Mouse (Mus musculus) heart, adult 11 months (tissue): ENCODE measurements around the gene Akap12.

Experiments
- DNase-seq: peaks from one replicate; pipeline ENCODE4 v3.0.0; 2022

The Akap12 gene

DNA sequence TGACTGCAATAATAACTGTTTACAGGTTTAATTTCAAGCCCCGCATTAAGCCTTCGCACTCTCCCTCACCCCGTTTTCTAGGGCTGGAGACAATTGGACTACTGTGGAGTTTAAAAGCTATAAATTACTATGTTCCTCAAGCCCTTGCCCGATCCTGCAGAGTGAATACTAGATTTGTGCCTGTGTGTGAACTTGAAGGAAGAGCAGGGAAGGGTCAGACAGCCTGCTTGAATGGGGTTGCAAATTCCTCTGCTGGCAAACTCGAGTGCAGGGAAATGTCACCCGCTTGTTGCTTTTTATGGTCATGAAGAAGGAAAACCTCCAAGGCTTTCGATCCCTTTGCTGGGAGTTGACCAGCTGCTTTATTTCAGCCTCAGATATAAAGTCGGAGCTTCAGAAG, 19.6 kb downstream of the Akap12 start:
- DNase-seq = no peak

DNA sequence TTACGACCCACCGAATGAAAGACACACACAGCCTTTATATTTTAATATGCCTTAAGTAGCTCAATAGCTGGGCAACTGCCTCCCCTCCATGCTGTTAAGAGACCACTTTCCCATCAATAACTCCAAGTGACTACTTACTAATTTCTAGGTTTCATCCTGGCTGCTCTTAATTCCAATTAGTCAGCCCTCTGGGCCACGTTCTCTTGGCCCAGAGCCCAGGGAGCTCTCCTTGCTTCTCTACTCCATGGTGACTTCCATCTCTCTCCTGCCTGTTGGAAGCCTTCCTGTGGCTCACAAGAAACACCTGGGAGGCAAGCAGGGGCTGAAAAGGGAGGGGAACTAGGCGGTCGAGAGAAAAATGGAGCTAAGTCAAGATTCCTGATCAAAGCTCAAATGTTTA, 23.0 kb downstream of the Akap12 start:
- DNase-seq = no peak

DNA sequence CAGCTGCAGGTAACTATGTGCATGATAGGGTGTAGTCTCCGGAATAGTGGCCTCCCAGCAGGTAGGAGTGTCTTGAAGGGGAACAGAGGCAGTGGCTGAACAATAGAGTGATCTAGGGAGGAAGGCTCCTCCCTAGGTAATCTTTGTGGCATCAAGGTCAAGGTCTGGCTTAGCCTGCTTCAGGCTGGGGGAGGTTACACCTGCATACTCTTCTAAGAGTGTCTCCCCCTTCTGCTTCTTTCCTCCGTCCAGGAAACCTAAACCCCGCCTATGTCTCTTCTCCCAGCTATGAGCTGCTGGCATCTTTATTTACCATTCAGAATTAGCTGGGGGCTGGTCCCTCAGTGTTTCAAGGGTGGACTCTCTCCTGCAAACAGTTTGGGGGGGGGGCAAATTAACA, 23.5 kb downstream of the Akap12 start:
- DNase-seq = no peak

DNA sequence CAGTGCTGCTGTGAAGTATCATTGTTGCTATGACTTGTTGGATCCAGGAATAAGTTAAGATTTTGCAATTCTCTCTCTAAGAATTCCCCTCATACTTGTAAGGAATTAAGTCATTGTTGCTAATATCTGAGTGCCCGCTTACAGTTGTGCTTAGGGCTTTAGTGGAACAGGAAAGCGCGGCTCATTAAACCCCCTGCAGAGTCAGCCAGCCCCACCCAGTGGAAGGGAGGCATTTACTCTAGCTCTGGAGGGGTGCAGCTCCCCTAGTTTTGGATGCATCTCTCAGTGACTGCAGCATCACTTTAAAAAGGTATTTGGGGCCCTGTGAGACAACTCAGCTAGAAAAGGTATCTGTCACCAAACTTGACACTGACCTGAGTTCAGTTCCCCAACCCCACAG, 24.0 kb downstream of the Akap12 start:
- DNase-seq = no peak

DNA sequence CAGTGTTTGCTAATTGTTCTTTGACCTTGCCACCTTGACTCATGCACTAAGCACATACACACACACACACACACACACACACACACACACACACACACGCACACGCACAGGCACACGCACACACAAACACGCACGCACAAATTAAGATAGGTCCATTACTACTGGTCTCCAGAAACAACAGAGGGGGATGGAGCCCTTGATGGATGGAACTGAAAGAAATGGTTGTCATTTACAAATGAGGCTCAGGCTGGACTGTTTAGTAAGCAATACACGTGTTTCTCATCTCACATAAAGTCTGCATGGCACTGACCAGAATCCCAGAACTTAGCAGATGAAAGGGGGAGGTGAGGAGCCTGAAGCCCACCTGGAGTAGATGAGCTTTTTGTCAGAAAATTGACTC, 24.4 kb downstream of the Akap12 start:
- DNase-seq = no peak

DNA sequence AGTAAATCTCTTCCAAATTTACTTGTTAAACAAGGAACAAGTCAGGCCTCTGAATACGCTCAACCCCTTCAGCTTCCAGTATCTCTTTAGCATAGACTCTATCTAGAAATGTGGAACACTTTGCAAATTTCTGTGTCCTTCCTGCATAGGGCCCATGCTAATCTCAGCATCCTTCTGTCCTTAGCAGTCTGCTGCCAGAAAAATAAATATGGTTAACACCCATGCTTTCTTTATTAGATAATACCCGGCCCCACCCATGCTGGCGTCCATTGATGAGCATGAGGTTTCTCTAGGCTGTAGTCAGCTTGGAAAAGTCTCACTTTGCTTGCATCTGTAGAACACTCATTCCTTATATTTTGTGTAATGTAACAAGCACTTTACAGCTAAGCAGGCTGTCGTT, 27.2 kb downstream of the Akap12 start:
- DNase-seq = no peak

DNA sequence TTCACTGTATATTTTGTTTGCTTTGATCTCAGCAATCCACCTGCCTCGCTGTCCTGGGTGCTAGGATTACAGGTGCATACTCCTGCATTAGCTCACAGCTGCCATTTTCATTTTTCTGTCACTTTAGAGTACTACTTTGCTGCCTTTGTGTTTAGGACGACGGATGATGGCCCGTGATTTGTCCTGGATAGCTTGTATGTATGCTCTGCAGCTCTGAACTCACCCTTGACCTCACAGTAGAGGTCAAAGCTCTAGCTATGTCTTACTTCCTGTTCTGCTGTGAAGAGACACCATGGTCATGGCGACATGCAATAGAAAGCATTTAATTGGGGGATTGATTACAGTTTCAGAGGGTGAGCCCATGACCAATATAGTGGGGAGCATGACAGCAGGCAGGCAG, 37.4 kb downstream of the Akap12 start:
- DNase-seq = no peak

DNA sequence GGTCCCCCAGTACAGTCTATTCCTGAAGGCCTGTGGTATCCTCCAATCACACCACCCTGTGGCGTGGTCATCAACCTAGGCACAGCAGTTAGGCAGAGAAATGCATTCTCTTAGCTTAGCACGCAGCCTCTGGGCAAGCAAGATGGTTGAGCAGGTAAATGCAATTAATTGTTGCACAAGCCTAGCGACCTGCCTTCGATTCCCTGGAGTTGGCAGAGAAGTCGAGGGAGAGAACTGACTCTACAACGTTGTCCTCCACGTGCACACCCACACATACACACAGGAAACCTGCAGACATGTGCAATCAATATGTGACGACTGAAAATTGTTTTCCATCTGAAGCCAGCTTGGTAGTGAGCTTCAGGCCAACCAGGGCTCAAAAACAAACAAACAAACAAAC, 57.7 kb downstream of the Akap12 start:
- no peak for DNase-seq

DNA sequence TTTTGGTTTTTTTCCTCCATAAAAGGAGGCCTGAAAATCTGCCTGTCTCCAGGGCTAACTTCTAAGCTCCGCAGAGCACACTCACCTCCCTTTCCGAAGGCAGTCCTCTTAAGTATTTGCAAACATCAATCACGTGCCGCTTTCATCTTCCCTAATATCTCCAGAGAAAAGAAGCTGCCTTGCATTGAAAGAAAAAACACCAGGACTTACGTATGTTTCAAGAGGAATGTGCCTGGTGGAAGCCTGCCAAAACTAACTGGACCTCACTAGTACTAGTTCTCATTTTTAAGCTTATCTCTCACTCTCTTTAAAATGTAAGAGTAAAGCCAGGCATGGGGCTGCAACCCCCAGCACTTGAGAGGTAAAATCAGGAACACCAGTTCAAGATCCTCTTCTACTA, 59.4 kb downstream of the Akap12 start:
- DNase-seq = no peak

DNA sequence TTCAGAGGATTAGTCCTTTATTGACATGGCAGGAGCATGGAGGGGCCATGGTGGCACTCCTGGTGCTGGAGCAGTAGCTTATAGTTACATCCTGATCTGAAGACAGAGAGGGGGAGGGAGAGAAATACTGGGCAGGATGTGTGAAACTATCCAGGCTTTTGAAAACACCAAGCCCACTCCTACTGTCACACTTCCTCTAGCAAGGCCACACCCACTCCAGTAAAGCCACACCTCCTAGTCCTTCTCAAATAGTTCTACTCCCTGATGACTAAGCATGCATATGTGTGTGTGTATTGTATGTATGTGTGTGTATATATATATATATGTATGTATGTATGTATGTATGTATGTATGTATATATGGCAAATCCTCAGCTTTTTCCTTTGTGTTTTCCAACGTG, 61.5 kb downstream of the Akap12 start:
- DNase-seq = no peak

DNA sequence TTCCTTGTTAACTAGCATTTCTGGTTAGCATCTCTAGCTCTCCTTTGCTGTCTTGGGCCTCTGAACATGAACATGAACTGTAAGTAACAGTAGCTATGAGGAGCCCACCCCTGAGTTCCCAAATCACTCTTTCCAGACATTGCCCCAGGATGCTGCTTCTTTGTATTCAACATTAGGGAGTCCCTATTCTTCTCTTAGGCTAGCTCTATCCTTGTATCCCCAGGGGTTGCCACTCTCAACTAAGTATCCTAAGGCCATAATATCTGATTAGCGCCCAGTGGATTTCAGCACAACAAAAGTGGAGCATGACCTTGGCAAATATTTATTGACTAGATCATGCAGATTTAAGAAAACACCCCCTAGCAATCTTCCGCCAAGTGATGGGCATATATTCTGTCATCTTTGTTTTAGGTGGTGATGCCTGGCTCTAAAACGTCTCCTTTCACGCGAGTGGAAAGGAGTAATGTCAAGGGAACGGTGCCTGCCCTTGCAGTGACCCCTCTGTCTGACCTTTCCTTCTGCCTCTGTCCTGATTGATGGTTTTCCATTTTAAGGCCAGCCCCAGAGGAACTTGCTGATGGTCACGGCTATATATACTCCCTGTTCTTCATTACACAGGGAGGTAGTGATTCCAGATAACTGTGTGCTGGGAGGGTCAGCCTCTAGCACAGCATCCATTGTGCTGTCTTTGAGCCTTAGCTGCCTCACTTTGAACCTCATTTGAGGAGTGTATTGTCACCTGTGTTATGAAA, 66.2 kb downstream of the Akap12 start:
- no peak for DNase-seq

DNA sequence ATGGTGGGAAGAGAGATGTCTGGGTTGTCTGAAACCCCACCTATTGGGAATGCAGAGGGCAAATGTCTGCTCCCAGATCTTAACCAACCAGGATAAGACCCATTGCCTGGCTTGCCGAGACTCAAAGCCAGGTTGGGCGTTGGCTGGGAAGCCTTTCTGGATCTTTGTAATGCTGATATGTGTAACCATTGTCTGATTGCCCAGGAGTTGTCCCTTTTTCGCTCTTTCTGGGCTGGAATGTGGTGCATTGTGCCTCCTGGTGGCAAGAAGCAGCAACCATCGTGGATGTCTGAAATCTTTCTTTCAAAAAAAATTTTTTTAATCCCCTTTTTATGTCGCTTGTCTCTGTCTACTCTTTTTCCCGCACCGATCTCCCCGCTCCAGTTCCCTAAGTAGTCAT, 67.1 kb downstream of the Akap12 start:
- DNase-seq = peak; percentile 95

DNA sequence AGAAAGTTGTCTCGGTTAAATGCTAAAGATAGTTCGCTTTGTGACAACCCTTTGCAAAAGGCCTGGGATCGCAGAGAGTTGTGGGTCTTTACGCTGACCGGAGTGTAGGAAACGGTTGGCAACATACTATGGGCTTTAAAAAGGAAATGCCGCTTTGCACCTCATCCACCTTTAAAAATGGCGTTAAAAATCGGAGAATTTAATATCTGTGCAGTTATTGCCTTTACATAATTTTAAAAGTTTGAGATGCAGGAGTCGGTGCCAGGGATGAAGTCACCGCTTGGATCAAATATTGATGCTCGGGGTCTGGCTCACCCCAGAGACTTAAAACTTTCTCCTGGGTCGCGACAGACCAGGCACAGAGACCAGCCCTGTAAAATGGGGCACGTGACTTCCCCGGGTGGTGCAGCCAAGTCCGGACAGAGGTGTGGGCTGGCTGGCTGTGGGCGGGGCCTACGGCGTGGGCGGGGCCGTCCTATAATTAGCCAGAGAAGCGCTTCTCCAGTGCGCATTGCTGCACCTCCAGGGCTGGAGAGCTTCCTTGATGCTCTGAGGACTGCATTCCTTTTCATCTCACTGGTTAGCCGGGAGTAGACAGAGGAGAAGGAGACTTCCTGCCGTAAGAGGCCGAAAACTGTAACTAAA, 68.0 kb downstream of the Akap12 start:
- DNase-seq = peak; percentile 99

DNA sequence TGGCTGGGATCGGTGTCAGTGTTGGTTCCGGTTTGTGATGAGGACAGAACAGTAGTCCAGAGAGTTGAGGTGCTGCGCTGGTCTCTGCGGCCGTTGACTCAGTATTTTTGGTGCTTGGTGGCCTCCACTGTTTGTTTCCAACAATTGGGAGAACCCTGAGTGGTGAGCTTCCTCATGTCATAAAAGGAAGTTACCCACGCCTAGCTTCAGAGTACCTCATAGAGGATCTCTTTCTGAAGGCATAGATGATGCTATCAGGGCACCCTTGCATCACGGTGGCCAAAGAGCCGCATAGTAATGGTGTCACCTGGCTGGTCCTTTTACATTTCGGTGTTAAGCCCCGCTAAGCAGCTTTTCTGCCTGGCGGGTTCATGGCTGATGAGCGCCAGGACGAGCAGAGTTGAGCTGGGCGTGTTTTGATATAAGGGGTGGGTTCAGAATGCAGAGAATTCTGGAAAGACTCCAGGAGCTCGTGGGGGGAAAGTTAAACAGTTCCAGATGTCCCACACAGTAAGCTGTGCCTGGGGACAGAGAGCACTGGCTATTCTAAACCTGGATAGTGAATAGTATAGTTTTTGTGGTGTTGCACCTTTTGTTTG, 72.8 kb downstream of the Akap12 start:
- DNase-seq = peak; percentile 96

DNA sequence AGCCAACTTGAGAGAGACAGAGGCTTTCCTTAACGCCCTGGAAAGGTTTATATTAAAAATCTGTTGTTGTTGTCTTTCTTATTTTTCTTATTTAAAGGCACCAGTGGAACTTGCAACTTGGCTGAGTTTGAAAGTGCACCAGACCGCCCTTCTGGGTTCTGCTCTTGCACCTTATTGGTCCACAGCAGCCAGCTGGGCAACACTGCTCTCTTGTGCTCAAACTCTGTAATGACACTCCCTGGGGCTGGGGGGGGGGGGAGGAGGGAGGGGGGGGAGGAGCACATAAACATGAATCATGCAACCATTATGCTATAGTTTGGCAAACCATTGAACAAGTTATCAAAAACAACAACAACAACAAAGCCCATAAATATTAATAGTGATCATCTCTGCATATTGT, 75.2 kb downstream of the Akap12 start:
- peak; percentile 97 for DNase-seq

DNA sequence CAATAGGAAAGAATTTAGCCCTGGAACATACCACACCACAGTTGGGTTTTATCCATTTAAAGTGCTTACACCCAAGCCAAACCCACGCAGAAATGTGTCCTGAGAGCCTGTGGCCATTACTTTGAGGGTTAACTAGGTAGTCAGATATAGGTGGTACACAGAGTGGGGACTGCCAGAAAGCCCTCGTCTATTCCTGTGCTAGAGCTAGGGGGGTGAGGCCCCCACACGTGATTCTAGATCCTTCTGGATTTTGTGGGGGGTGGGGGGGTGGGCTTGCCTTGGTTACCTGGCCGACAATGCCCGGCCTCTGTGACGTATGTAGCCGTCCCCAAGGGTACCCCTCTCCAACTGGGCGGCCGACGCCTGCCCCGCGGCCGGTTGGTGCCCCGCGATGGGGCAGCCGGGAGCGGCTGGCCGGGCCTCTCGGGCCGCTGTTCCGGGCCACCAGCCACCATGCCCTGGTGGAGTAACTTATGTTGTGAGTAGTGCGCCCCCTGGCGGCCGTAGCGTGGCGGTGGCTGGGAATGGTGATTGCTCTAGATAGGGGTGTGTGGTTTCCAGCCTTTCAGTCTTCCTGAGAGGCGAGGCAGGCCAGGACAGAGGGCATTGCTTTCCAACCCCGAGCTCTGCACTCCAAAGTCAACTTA, 80.4 kb downstream of the Akap12 start:
- peak; percentile 99 for DNase-seq

DNA sequence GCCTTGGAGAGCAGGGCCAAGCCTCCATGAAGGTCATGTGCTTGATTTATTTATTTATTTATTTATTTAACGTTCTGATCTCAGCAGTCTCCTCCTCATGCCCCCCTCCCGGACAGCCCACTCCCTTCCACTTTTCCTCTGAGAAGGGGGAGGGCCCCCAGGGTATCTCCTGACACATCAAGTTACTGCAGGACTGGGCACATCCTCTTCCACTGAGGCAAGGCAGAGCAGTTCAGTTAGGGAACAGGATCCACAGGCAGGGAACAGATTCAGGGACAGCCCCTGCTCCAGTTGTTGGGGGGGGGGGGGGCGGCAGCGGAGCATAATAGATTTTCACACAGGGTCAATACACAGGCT, 80.9 kb downstream of the Akap12 start:
- DNase-seq = no peak

DNA sequence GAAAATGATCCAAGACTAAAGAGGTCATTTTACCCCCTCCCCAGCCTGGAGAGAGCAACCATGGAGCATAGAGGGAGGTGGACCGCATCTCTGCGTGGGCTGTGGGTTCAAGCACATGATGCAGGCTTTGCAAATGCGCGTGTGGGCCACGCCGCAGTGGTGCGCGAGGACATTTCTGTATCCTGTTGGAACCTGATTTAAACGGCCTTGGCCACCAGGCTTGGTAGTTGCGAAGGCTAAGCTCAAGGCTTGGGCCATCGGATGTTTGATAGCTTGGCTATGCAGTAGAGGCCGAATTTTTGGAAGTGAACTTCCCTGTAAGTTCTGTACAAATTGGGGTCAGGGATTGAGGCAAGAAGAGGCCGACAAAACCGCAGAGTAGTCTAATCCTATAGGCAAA, 81.4 kb downstream of the Akap12 start:
- DNase-seq = no peak

DNA sequence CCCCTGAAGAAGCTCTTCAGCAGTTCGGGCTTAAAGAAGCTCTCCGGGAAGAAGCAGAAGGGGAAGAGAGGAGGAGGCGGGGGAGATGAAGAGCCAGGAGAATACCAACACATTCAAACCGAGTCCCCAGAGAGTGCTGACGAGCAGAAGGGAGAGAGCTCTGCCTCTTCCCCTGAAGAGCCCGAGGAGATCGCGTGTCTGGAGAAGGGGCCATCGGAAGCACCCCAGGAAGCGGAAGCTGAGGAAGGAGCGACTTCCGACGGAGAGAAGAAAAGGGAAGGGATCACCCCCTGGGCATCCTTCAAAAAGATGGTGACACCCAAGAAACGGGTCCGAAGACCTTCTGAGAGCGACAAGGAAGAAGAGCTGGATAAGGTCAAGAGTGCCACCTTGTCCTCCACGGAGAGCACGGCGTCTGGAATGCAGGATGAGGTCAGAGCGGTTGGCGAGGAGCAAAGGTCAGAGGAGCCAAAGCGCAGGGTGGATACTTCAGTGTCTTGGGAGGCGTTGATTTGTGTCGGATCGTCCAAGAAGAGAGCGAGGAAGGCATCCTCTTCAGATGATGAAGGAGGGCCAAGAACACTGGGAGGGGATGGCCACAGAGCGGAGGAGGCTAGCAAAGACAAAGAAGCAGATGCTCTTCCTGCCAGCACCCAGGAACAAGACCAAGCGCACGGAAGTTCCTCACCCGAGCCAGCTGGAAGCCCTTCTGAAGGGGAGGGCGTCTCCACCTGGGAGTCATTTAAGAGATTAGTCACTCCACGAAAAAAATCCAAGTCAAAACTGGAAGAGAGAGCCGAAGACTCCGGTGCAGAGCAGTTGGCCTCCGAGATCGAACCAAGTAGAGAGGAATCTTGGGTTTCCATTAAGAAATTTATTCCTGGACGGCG, 88.4 kb downstream of the Akap12 start:
- DNase-seq = peak; percentile 86

DNA sequence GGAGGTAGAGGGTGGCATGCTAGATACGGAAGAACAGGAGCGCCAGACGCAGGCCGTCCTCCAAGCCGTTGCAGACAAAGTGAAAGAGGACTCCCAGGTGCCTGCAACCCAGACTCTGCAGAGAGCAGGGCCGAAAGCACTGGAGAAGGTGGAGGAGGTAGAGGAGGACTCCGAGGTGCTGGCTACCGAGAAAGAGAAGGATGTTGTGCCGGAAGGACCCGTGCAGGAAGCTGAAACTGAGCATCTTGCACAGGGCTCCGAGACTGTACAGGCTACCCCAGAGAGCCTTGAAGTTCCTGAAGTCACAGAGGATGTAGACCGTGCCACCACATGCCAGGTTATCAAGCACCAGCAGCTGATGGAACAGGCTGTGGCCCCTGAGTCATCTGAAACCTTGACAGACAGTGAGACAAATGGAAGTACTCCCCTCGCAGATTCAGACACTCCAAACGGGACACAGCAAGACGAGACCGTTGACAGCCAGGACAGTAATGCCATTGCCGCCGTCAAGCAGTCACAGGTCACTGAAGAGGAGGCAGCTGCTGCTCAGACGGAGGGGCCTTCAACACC, 89.8 kb downstream of the Akap12 start:
- DNase-seq = no peak

DNA sequence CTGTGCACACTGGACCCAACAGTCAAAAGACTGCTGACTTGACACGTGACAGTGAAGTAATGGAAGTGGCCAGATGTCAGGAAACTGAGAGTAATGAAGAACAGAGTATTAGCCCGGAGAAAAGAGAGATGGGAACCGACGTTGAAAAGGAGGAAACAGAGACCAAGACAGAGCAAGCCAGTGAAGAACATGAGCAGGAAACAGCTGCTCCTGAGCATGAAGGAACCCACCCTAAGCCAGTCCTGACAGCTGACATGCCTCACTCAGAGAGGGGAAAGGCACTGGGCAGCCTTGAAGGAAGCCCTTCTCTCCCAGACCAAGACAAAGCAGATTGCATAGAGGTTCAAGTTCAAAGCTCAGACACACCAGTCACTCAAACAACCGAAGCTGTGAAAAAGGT, 90.5 kb downstream of the Akap12 start:
- no peak for DNase-seq

DNA sequence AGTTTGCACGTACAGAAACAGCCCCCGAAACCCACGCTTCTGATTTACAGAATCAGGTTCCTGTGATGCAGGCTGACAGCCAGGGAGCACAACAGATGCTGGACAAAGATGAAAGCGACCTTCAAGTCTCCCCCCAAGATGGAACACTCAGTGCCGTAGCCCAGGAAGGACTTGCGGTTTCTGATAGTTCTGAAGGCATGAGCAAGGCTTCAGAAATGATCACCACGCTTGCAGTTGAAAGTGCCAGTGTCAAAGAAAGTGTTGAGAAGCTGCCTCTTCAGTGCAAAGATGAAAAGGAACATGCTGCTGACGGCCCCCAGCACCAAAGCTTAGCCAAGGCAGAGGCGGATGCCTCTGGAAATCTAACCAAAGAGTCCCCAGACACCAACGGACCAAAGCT, 91.3 kb downstream of the Akap12 start:
- DNase-seq = no peak

DNA sequence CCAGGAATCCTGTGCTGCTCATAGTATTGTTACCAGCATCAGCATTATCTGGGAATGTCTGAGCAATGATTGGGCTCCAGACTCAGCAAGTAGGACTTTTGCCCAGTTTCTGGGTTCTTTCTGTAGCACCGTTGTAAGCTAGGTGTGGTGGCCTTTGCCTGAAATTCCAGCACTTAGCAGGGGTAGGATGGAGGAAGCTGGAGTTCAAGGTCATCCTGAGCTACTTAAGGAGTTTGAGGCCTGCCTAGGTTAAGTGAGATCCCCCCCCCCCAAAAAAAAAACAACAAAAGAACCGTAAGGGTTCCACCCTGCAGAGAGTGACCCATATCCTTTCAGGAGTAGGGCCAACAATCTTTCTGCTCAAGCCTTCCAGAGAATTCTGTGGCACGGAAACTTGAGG, 98.4 kb downstream of the Akap12 start:
- DNase-seq = peak; percentile 52
